Mouse (Mus musculus) kidney, postnatal 25 days (tissue): ENCODE results near the gene Dctn2.

Source experiments
- DNase-seq, 2 experiments: peaks; one replicate each; pipeline ENCODE4 v3.0.0; 2021; ENCODE audit warnings: mixed read lengths in 2 of 2

The Dctn2 gene

GRCm38 (mm10) chr10:127264336-127264735 is 1.8 kb upstream of the Dctn2 start:
- no peak for DNase-seq

- no peak for DNase-seq
Measured at GRCm38 (mm10) chr10:127264971-127265370, 1.2 kb upstream of the Dctn2 start.

GRCm38 (mm10) chr10:127265727-127266111 is 449 bp upstream of the Dctn2 start:
- DNase-seq: no peak

GRCm38 (mm10) chr10:127267318-127267717 is 1.1 kb downstream of the Dctn2 start:
- DNase-seq: peak in 1 of 2 experiments; percentile 49

GRCm38 (mm10) chr10:127268401-127268800 is 2.2 kb downstream of the Dctn2 start:
- DNase-seq: no peak

GRCm38 (mm10) chr10:127269036-127269435 is 2.9 kb downstream of the Dctn2 start:
- DNase-seq: no peak

- no peak for DNase-seq
Measured at GRCm38 (mm10) chr10:127269884-127270283, 3.7 kb downstream of the Dctn2 start.

- no peak for DNase-seq
Measured at GRCm38 (mm10) chr10:127272371-127272770, 6.2 kb downstream of the Dctn2 start.

- DNase-seq: no peak
Measured at GRCm38 (mm10) chr10:127274261-127275022, 8.3 kb downstream of the Dctn2 start.

GRCm38 (mm10) chr10:127279730-127280129 is 13.6 kb downstream of the Dctn2 start:
- DNase-seq: no peak

- peak in 1 of 2 experiments; percentile 61 for DNase-seq
Measured at GRCm38 (mm10) chr10:127281316-127281715, 15.1 kb downstream of the Dctn2 start.

GRCm38 (mm10) chr10:127282620-127283215 is 16.6 kb downstream of the Dctn2 start:
- peak in 1 of 2 experiments; percentile 59 for DNase-seq

- DNase-seq: no peak
Measured at GRCm38 (mm10) chr10:127284105-127284622, 18.0 kb downstream of the Dctn2 start.

- DNase-seq: no peak
Measured at GRCm38 (mm10) chr10:127284724-127285500, 18.7 kb downstream of the Dctn2 start.

GRCm38 (mm10) chr10:127285644-127286043 is 19.5 kb downstream of the Dctn2 start:
- no peak for DNase-seq

- no peak for DNase-seq
Measured at GRCm38 (mm10) chr10:127286194-127286593, 20.0 kb downstream of the Dctn2 start.

- DNase-seq: peak in 1 of 2 experiments; percentile 57
Measured at GRCm38 (mm10) chr10:127286730-127287129, 20.6 kb downstream of the Dctn2 start.

- no peak for DNase-seq
Measured at GRCm38 (mm10) chr10:127287271-127287935, 21.2 kb downstream of the Dctn2 start.

GRCm38 (mm10) chr10:127287936-127288293 is 21.7 kb downstream of the Dctn2 start:
- no peak for DNase-seq

- DNase-seq: peak; percentile 66 to 84
Measured at GRCm38 (mm10) chr10:127288328-127288799, 22.2 kb downstream of the Dctn2 start.

GRCm38 (mm10) chr10:127288800-127289572 is 22.8 kb downstream of the Dctn2 start, which contains the start of gene Mbd6:
Gene Mbd6, minus strand, starts transcription at chr10:127289018.
- peak; percentile 91 to 96 for DNase-seq
